Mouse (Mus musculus): ENCODE data around the gene Ttc4. TPM values are rescaled to one million over a fixed set of nuclear protein-coding genes. Genes with fewer than 3 reads are reported as not detected.

Ttc4 gene
- total and polyA plus RNA-seq, 3 experiments, result 54.8 TPM; not detected in 1

- Histone ChIP-seq H3K9me3 (replicated peaks; ENCODE audit: insufficient read depth, low read length) (no peaks in the 10 kb centered on the region), H3K9ac (ENCODE audit: control insufficient read depth, low read depth, low read length, poor library complexity, severe bottlenecking) (no peak overlapping the region), H3K27me3 (ENCODE audit: control insufficient read depth in 1 of 2, insufficient read depth in 2 of 2, low read length in 2 of 2) (no peaks in the 10 kb centered on the region), H3K36me3 (ENCODE audit: control insufficient read depth in 1 of 2, insufficient read depth in 2 of 2, low read length in 2 of 2) (peaks cover 0 to 13% of the 10 kb centered on the region in 2 experiments; a peak in 2 of 4 replicates), H3K27ac (ENCODE audit: control insufficient read depth, low read depth, low read length) (no peak overlapping the region), H3K4me3 (ENCODE audit: control insufficient read depth in 1 of 2, insufficient read depth in 1 of 2, low read depth in 2 of 2, low read length in 2 of 2) (no peak overlapping the region), H3K79me2 (ENCODE audit: control insufficient read depth, insufficient read depth, low read length, poor library complexity) (no peaks in the 10 kb centered on the region), H3K4me1 (ENCODE audit: control insufficient read depth in 1 of 2, insufficient read depth in 2 of 2, low read length in 2 of 2) (no peaks in the 10 kb centered on the region)
- no peak for DNase-seq (ENCODE audit: low read depth, low spot score)
- TF ChIP-seq MAX (IDR thresholded peaks at IDR 0.05; ENCODE audit: low read length), result no peak
These were observed 14.7 kb downstream of the Ttc4 start for GRCm38 (mm10) chr4:106663956-106664470.

DNA sequence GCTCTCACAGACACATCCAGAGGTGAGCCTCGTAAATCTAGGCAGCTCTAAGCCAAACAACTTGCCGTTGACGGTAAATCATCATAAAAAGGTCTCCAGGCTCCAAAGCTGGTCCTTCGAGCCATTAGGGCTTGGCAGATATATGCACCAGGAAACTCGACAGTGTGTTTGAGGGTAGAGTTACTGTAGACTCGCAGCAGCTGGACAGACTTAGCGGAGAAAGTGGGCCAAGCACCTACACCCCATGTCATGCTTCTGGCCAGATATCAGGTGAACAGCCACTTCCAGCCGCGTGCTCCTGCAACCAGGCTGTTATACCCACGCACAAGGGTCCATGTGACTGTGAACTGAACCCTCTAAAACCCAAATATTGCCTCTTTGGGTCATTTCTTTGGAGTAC, 23.1 kb downstream of the Ttc4 start:
- peaks cover 11 to 14% of the 10 kb centered on the region in 2 experiments; a peak in 3 of 4 replicates for H3K4me1 ChIP-seq (ENCODE audit: control insufficient read depth in 1 of 2, insufficient read depth in 2 of 2, low read length in 2 of 2)
- peaks cover 0 to 11% of the 10 kb centered on the region in 2 experiments; a peak in 1 of 4 replicates for H3K36me3 ChIP-seq (ENCODE audit: control insufficient read depth in 1 of 2, insufficient read depth in 2 of 2, low read length in 2 of 2)
- no peak for DNase-seq (ENCODE audit: low read depth, low spot score)
- peaks cover 2% of the 10 kb centered on the region for H3K79me2 ChIP-seq (ENCODE audit: control insufficient read depth, insufficient read depth, low read length, poor library complexity)
- no peak overlapping the region for H3K27ac ChIP-seq (ENCODE audit: control insufficient read depth, low read depth, low read length)
- no peaks in the 10 kb centered on the region for H3K27me3 ChIP-seq (ENCODE audit: control insufficient read depth in 1 of 2, insufficient read depth in 2 of 2, low read length in 2 of 2)
- no peaks in the 10 kb centered on the region for H3K9me3 ChIP-seq (replicated peaks; ENCODE audit: insufficient read depth, low read length)
- no peak overlapping the region for H3K4me3 ChIP-seq (ENCODE audit: control insufficient read depth in 1 of 2, insufficient read depth in 1 of 2, low read depth in 2 of 2, low read length in 2 of 2)
- TF ChIP-seq HCFC1 (IDR thresholded peaks at IDR 0.05; ENCODE audit: low read depth, low read length) (no peak), NELFE (IDR thresholded peaks at IDR 0.05; ENCODE audit: low read depth, low read length) (no peak), BHLHE40 (IDR thresholded peaks at IDR 0.05; ENCODE audit: borderline replicate concordance, low read depth, low read length) (no peak), ZMIZ1 (IDR thresholded peaks at IDR 0.05; ENCODE audit: low read depth, low read length) (no peak), POLR2AphosphoS5 (IDR thresholded peaks at IDR 0.05; ENCODE audit: borderline replicate concordance, low read depth, low read length) (no peak), UBTF (IDR thresholded peaks at IDR 0.05; ENCODE audit: borderline replicate concordance, insufficient read depth, low read depth, low read length) (no peak), TAL1 (IDR thresholded peaks at IDR 0.05; ENCODE audit: low read length) (no peak), TBP (IDR thresholded peaks at IDR 0.05; ENCODE audit: low read depth, low read length) (no peak), ELF1 (IDR thresholded peaks at IDR 0.05; ENCODE audit: low read depth, low read length) (no peak), USF2 (IDR thresholded peaks at IDR 0.05; ENCODE audit: borderline replicate concordance in 1 of 2, insufficient read depth in 1 of 2, low read depth in 1 of 2, low read length in 2 of 2) (no peak), MAZ (IDR thresholded peaks at IDR 0.05; ENCODE audit: low read depth, low read length) (no peak), KAT2A (conservative IDR thresholded peaks at IDR 0.05; ENCODE audit: low read depth, low read length) (no peak), CTCF (IDR thresholded peaks at IDR 0.05 in 2 of 3, conservative IDR thresholded peaks at IDR 0.05 in 1 of 3; ENCODE audit: control insufficient read depth in 1 of 3, insufficient read depth in 1 of 3, low read depth in 2 of 3, low read length in 3 of 3, poor library complexity in 1 of 3, severe bottlenecking in 1 of 3) (no peak), GABPA (IDR thresholded peaks at IDR 0.05; ENCODE audit: low read depth, low read length) (no peak), USF1 (IDR thresholded peaks at IDR 0.05; ENCODE audit: low read depth, low read length) (no peak), TCF12 (IDR thresholded peaks at IDR 0.05; ENCODE audit: low read depth, low read length) (no peak), SIN3A (IDR thresholded peaks at IDR 0.05; ENCODE audit: low read length) (no peak), ZC3H11A (IDR thresholded peaks at IDR 0.05; ENCODE audit: low read depth, low read length) (no peak), MXI1 (IDR thresholded peaks at IDR 0.05; ENCODE audit: low read depth, low read length) (no peak), POLR2A (IDR thresholded peaks at IDR 0.05; ENCODE audit: control insufficient read depth in 1 of 2, insufficient read depth in 1 of 2, low read depth in 1 of 2, low read length in 2 of 2, poor library complexity in 1 of 2) (no peak)
- no peak overlapping the region for H3K9ac ChIP-seq (ENCODE audit: control insufficient read depth, low read depth, low read length, poor library complexity, severe bottlenecking)
